Mouse (Mus musculus): ENCODE measurements around the gene D1Pas1. TPM values are rescaled to one million over a fixed set of nuclear protein-coding genes. Genes with fewer than 3 reads are reported as not detected.

D1Pas1 gene
- polyA plus RNA-seq, 1 experiment from 2014 or later: 0.06 TPM

Other genes starting within 250 kb of the D1Pas1 start
- 53.9 and 61.2 TPM in 2 replicates for gene Rrp15, start 218.1 kb upstream of the D1Pas1 start, polyA plus RNA-seq (2015; fragmentation: Nextera tagmentation; extraction: Ambion mirVana)
- 0.91 and 1.6 TPM in 2 replicates for gene Spata17, start 248.0 kb downstream of the D1Pas1 start, polyA plus RNA-seq (2015; fragmentation: Nextera tagmentation; extraction: Ambion mirVana)
- gene Gpatch2, start 248.1 kb downstream of the D1Pas1 start, polyA plus RNA-seq (2015; fragmentation: Nextera tagmentation; extraction: Ambion mirVana): 16.5 and 17.0 TPM in 2 replicates